Mouse (Mus musculus) ES-E14 (cell line): ENCODE data around the gene Hdhd5. TPM values are rescaled to one million over a fixed set of nuclear protein-coding genes. Genes with fewer than 3 reads are reported as not detected.

Experiments
- DNase-seq: peaks from one replicate; pipeline ENCODE4 v3.0.0-alpha.2; 2013; ENCODE audit warnings: low read depth, low spot score
- H3K27ac ChIP-seq: 2 replicates; pipeline ENCODE4 v1.5.1; 2012; ENCODE audit warnings: low read depth, mild to moderate bottlenecking, low read length, moderate library complexity, mixed read lengths; ENCODE audit not compliant: poor library complexity, insufficient read depth, severe bottlenecking
- H3K36me3 ChIP-seq: 2 replicates; pipeline ENCODE4 v1.6.1; 2012; ENCODE audit warnings: mild to moderate bottlenecking, low read length, moderate library complexity, mixed read lengths; ENCODE audit not compliant: control insufficient read depth, poor library complexity, insufficient read depth, severe bottlenecking
- H3K4me1 ChIP-seq, 2 experiments: fragments of 150-350 bp in 1 of 2; sonication (generic) in 1 of 2; 2 replicates each; pipeline ENCODE4 v1.6.1; 2012; ENCODE audit warnings: low read length in 2 of 2, mild to moderate bottlenecking in 1 of 2, mixed read lengths in 1 of 2; ENCODE audit not compliant: control insufficient read depth in 2 of 2, insufficient read depth in 2 of 2, poor library complexity in 1 of 2
- H3K4me3 ChIP-seq, 2 experiments: fragments of 150-350 bp in 1 of 2; sonication (generic) in 1 of 2; 2 replicates each; pipeline ENCODE4 v1.5.1; 2012; ENCODE audit warnings: low read length in 2 of 2, low read depth in 1 of 2, mild to moderate bottlenecking in 1 of 2, mixed read lengths in 1 of 2; ENCODE audit not compliant: insufficient read depth in 1 of 2, poor library complexity in 1 of 2, severe bottlenecking in 1 of 2
- H3K9ac ChIP-seq: 2 replicates; pipeline ENCODE4 v1.6.1; 2012; ENCODE audit warnings: low read depth, mild to moderate bottlenecking, low read length, mixed read lengths; ENCODE audit not compliant: poor library complexity, insufficient read depth, severe bottlenecking
- H3K9me3 ChIP-seq: fragments of 150-350 bp; sonication (generic); 2 replicates; pipeline ENCODE4 v1.6.1; 2012; ENCODE audit warnings: low read depth, mild to moderate bottlenecking, low read length; ENCODE audit not compliant: control insufficient read depth, insufficient read depth
- CHD2 ChIP-seq: IDR thresholded peaks from 2 replicates; pipeline ENCODE4 v1.6.1; 2014; ENCODE audit warnings: mild to moderate bottlenecking, low read depth, low read length, inconsistent platforms
- HCFC1 ChIP-seq: IDR thresholded peaks from 2 replicates; pipeline ENCODE4 v1.6.1; 2012; ENCODE audit warnings: low read length, inconsistent platforms, borderline replicate concordance; ENCODE audit not compliant: insufficient read depth
- MAFK ChIP-seq: IDR thresholded peaks from 2 replicates; pipeline ENCODE4 v1.6.1; 2014; ENCODE audit warnings: mild to moderate bottlenecking, low read depth, low read length, inconsistent platforms; ENCODE audit not compliant: insufficient read depth
- ZC3H11A ChIP-seq: IDR thresholded peaks from 2 replicates; pipeline ENCODE4 v1.6.1; 2012; ENCODE audit warnings: low read depth, mild to moderate bottlenecking, inconsistent platforms, low read length, borderline replicate concordance
- ZNF384 ChIP-seq: IDR thresholded peaks from 2 replicates; pipeline ENCODE4 v1.6.1; 2012; ENCODE audit warnings: low read depth, low read length, inconsistent platforms
- in situ Hi-C, 2 experiments: fragments of 600-800 bp; cut with MboI; formaldehyde crosslinking; loops; one replicate each; pipeline ENCODE4 v1.15.1; 2025; ENCODE audit warnings: low sequenced_read_pairs in 2 of 2, inconsistent platforms in 1 of 2; ENCODE audit not compliant: unreplicated experiment in 2 of 2
- total RNA-seq: library from RNA; depleted of rRNA; stranded (reverse); fragments of 300-350 nt; gene quantifications from 2 replicates; pipeline ENCODE4 v1.2.3, GENCODE M21; 2012

Gene Hdhd5
- total RNA-seq, 1 experiment = 27.4 TPM

GRCm38 (mm10) chr6:120479302-120479701 is 51.8 kb downstream of the Hdhd5 start:
- TF ChIP-seq HCFC1 (no peak), MAFK (no peak), ZNF384 (no peak), CHD2 (no peak), ZC3H11A (no peak)
- H3K4me3 ChIP-seq = no peak overlapping the region
- no peak overlapping the region for H3K27ac ChIP-seq
- no peak overlapping the region for H3K9ac ChIP-seq
- H3K9me3 ChIP-seq = no peaks in the 10 kb centered on the region
- no peaks in the 10 kb centered on the region for H3K4me1 ChIP-seq
- H3K36me3 ChIP-seq = no peaks in the 10 kb centered on the region; the same call in 1 of the 2 replicates
- in situ Hi-C loops = no loop called here
- no peak for DNase-seq

- no peak for DNase-seq
- H3K4me1 ChIP-seq = peaks cover 2 to 3% of the 10 kb centered on the region in 2 experiments; a peak in 2 of 4 replicates
- H3K27ac ChIP-seq = no peak overlapping the region
- in situ Hi-C loops = no loop called here
- no peaks in the 10 kb centered on the region; the same call in 1 of the 2 replicates for H3K36me3 ChIP-seq
- no peak overlapping the region for H3K9ac ChIP-seq
- no peak overlapping the region for H3K4me3 ChIP-seq
- TF ChIP-seq ZC3H11A = no peak
- no peak for TF ChIP-seq HCFC1
- TF ChIP-seq ZNF384 = no peak
- no peak for TF ChIP-seq CHD2
- no peak for TF ChIP-seq MAFK
- no peaks in the 10 kb centered on the region for H3K9me3 ChIP-seq
Observed at GRCm38 (mm10) chr6:120475288-120475687, 55.8 kb downstream of the Hdhd5 start.

- no peaks in the 10 kb centered on the region for H3K9me3 ChIP-seq
- H3K4me3 ChIP-seq = no peak overlapping the region
- H3K27ac ChIP-seq = no peak overlapping the region
- DNase-seq = no peak
- TF ChIP-seq ZNF384 (no peak), HCFC1 (no peak), MAFK (no peak), CHD2 (no peak), ZC3H11A (no peak)
- in situ Hi-C loops = no loop called here
- H3K4me1 ChIP-seq = peaks cover 2 to 3% of the 10 kb centered on the region in 2 experiments; a peak in 2 of 4 replicates
- H3K36me3 ChIP-seq = no peaks in the 10 kb centered on the region
- H3K9ac ChIP-seq = no peak overlapping the region
Observed at GRCm38 (mm10) chr6:120473427-120473826, 57.7 kb downstream of the Hdhd5 start.

GRCm38 (mm10) chr6:120472455-120473140 is 58.5 kb downstream of the Hdhd5 start:
- Histone ChIP-seq H3K4me3 (no peak overlapping the region), H3K27ac (no peak overlapping the region), H3K9ac (no peak overlapping the region), H3K9me3 (no peaks in the 10 kb centered on the region), H3K36me3 (no peaks in the 10 kb centered on the region), H3K4me1 (peaks cover 2 to 3% of the 10 kb centered on the region in 2 experiments; a peak in 2 of 4 replicates)
- no peak for TF ChIP-seq ZNF384
- TF ChIP-seq CHD2 = no peak
- no peak for TF ChIP-seq HCFC1
- TF ChIP-seq MAFK = no peak
- no peak for TF ChIP-seq ZC3H11A
- DNase-seq = no peak
- in situ Hi-C loops = no loop called here

- Histone ChIP-seq H3K27ac (no peak overlapping the region), H3K9me3 (no peaks in the 10 kb centered on the region), H3K9ac (no peak overlapping the region), H3K4me3 (no peak overlapping the region), H3K36me3 (no peaks in the 10 kb centered on the region), H3K4me1 (peaks cover 2 to 3% of the 10 kb centered on the region in 2 experiments; a peak in 2 of 4 replicates)
- TF ChIP-seq ZNF384 (no peak), CHD2 (no peak), ZC3H11A (no peak), MAFK (no peak), HCFC1 (no peak)
- in situ Hi-C loops = no loop called here
- no peak for DNase-seq
Observed at GRCm38 (mm10) chr6:120471991-120472441, 59.1 kb downstream of the Hdhd5 start.
